Mouse (Mus musculus): ENCODE results near the gene Kcnq5. TPM values are rescaled to one million over a fixed set of nuclear protein-coding genes. Genes with fewer than 3 reads are reported as not detected.
"Not testable (repeated sequence)": the region's sequence is repeated elsewhere in the genome, so short reads cannot be mapped to it uniquely, and the experiment has no call there.

Gene Kcnq5
- total RNA-seq, 2 experiments from 2014 or later, result 0.37 to 1.5 TPM

DNA sequence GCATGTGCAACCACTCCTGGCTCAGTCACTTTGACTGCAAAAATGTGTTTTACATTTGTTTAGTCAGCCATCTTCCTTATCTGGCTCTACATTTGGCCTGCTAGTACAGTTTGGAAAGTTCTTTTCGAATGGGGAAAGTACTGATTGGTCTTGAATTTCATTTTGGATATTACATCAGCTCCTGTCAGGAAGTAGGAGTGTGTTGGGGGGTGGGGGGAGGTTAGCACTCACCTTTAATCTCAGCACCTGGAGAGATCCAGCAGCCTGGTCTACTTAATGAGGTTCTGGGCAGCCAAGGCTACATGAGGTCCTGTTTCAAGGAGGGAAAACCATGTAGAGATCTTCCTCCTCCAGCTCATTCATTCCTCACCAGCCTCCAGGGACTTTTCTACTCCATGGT lies 578.5 kb downstream of the Kcnq5 start, which contains the start of gene Khdc1b:
TSS of gene Khdc1b (plus strand) at position 301 of the 400 bp plus-strand sequence.
- ATAC-seq (ENCODE audit: poor library complexity, severe bottlenecking), result no peak

DNA sequence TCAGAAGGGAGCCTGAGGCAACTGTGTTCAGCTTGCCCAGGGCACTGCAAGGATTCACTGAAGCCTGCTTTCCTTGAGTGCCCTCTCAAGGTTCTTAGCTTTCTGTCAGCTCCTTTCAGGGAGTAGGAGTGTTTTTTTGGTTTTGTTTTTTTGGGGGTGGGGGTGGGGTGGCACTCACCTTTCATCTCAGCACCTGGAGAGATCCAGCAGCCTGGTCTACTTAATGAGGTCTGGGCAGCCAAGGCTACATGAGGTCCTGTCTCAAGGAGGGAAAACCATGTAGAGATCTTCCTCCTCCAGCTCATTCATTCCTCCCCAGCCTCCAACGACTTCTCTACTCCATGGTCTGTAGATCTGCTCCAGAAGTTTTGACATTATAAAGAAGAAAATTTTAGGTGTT lies 593.7 kb downstream of the Kcnq5 start, which contains the start of gene Khdc1c:
TSS of gene Khdc1c (plus strand) at position 301 of the 400 bp plus-strand sequence.
- not testable (repeated sequence) for ATAC-seq (ENCODE audit: poor library complexity, severe bottlenecking)

DNA sequence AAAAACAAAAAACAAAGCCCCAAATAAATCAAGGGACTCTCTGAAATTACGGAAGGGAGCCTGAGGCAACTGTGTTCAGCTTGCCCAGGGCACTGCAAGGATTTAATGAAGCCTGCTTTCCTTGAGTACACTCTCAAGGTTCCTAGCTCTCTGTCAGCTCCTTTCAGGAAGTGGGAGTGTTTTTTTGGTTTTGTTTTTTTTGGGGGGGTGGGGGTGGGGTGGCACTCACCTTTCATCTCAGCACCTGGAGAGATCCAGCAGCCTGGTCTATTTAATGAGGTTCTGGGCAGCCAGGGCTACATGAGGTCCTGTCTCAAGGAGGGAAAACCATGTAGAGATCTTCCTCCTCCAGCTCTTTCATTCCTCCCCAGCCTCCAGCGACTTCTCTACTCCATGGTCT lies 612.4 kb downstream of the Kcnq5 start, which contains the start of gene Khdc1a:
TSS of gene Khdc1a (plus strand) at position 301 of the 400 bp plus-strand sequence.
- no peak for ATAC-seq (ENCODE audit: poor library complexity, severe bottlenecking)
